Mouse (Mus musculus): ENCODE results near the gene Krtap6-5.
"Not testable (repeated sequence)": the region's sequence is repeated elsewhere in the genome, so short reads cannot be mapped to it uniquely, and the experiment has no call there.

GRCm38 (mm10) chr16:89041372-89041771 lies 6.3 kb downstream of the Krtap6-5 start, which contains the start of gene Gm10228:
- not testable (repeated sequence) for TF ChIP-seq POLR2A, CTCF (IDR thresholded peaks at IDR 0.05; ENCODE audit: insufficient read depth, low read depth, low read length)

Data from olfactory bulb, adult 2 months (tissue).